Mouse (Mus musculus) kidney, postnatal 0 days (tissue): ENCODE measurements around the gene Zfp110. TPM values are rescaled to one million over a fixed set of nuclear protein-coding genes. Genes with fewer than 3 reads are reported as not detected.
A peak's percentile ranks its signal among the peaks of the same experiment; 100 is the strongest.

ENCODE experiments used
- ATAC-seq: fragments of 200-750 bp; cut with Nextera tagmentation; replicated peaks from 2 replicates; pipeline ENCODE4 v1.8.0; 2017; ENCODE audit warnings: low read depth, moderate number of reproducible peaks, moderate TSS enrichment, moderate library complexity; ENCODE audit not compliant: low FRiP score
- DNase-seq: peaks from one replicate; pipeline ENCODE4 v3.0.0-alpha.2; 2016; ENCODE audit warnings: low spot score
- H3K27ac ChIP-seq: fragments of 300-500 bp; sonication (generic); 2 replicates; pipeline ENCODE4 v1.5.1; 2014; ENCODE audit warnings: mild to moderate bottlenecking
- H3K27me3 ChIP-seq: fragments of 300-500 bp; sonication (generic); 2 replicates; pipeline ENCODE4 v1.6.1; 2014; ENCODE audit warnings: low read length, mixed read lengths; ENCODE audit not compliant: insufficient read depth
- H3K36me3 ChIP-seq: fragments of 300-500 bp; sonication (generic); 2 replicates; pipeline ENCODE4 v1.6.1; 2014; ENCODE audit warnings: low read length, mixed read lengths; ENCODE audit not compliant: insufficient read depth
- H3K4me1 ChIP-seq: fragments of 300-500 bp; sonication (generic); replicated peaks from 2 replicates; pipeline ENCODE4 v1.6.1; 2014; ENCODE audit warnings: antibody characterized with exemption, low read length, mixed read lengths; ENCODE audit not compliant: insufficient read depth
- H3K4me2 ChIP-seq: fragments of 300-500 bp; sonication (generic); 2 replicates; pipeline ENCODE4 v1.6.1; 2014; ENCODE audit warnings: mild to moderate bottlenecking, low read length, moderate library complexity, mixed read lengths
- H3K4me3 ChIP-seq: fragments of 300-500 bp; sonication (generic); replicated peaks from 2 replicates; pipeline ENCODE4 v1.5.1; 2014; ENCODE audit warnings: low read depth, low read length
- H3K9ac ChIP-seq: fragments of 300-500 bp; sonication (generic); 2 replicates; pipeline ENCODE4 v1.6.1; 2014; ENCODE audit warnings: low read depth, low read length
- H3K9me3 ChIP-seq: fragments of 300-500 bp; sonication (generic); replicated peaks from 2 replicates; pipeline ENCODE4 v1.6.1; 2016; ENCODE audit warnings: low read length, inconsistent platforms, mixed read lengths
- CTCF ChIP-seq: IDR thresholded peaks from 2 replicates; pipeline ENCODE4 v1.5.1; 2016; ENCODE audit warnings: antibody characterized with exemption, low read depth, mild to moderate bottlenecking, moderate library complexity
- WGBS: fragments of 180-500 bp; shearing (Covaris S2); extraction: QIAGEN DNeasy Blood & Tissue Kit; methylation state at CpG from one replicate; pipeline ENCODE4 v1.1.7; 2014; 5-methylcytosine and 5-hydroxymethylcytosine counted together
- polyA plus RNA-seq: library from polyadenylated mRNA; unstranded; fragments of >200 nt; fragmentation: Nextera tagmentation; extraction: Ambion mirVana; gene quantifications from 2 replicates; pipeline ENCODE4 v1.2.1, GENCODE M21; 2015

Gene Zfp110
- polyA plus RNA-seq, 1 experiment from 2014 or later, result 20.7 TPM

- WGBS, result 92% methylated on average over 14 of the region's 14 CpGs
- TF ChIP-seq CTCF, result no peak
- H3K36me3 ChIP-seq, result peaks cover 39% of the 10 kb centered on the region
Measured at GRCm38 (mm10) chr7:12890928-12891327, 56.4 kb downstream of the Zfp110 start.

GRCm38 (mm10) chr7:12891334-12891733 is 56.8 kb downstream of the Zfp110 start:
- no peak for ATAC-seq
- Histone ChIP-seq H3K27me3 (no peaks in the 10 kb centered on the region), H3K4me3 (no peak overlapping the region), H3K36me3 (peaks cover 35% of the 10 kb centered on the region), H3K4me1 (no peaks in the 10 kb centered on the region), H3K4me2 (no peak overlapping the region), H3K9ac (no peak overlapping the region), H3K9me3 (no peaks in the 10 kb centered on the region), H3K27ac (no peak overlapping the region)
- WGBS, result 53% methylated on average over 1 of the region's 1 CpGs
- no peak for DNase-seq
- TF ChIP-seq CTCF, result no peak

More at GRCm38 (mm10) chr7:12890928-12891327, 56.4 kb downstream of the Zfp110 start:
- H3K9me3 ChIP-seq, result no peaks in the 10 kb centered on the region
- DNase-seq, result no peak
- no peak overlapping the region for H3K4me3 ChIP-seq
- no peak overlapping the region for H3K9ac ChIP-seq
- no peaks in the 10 kb centered on the region for H3K4me1 ChIP-seq
- no peak for ATAC-seq
- no peak overlapping the region for H3K4me2 ChIP-seq
- H3K27me3 ChIP-seq, result no peaks in the 10 kb centered on the region
- H3K27ac ChIP-seq, result no peak overlapping the region

GRCm38 (mm10) chr7:12897655-12898410 is 63.3 kb downstream of the Zfp110 start, which contains the start of gene Zscan22:
Gene Zscan22 (plus strand): TSS chr7:12897815.
- H3K4me1 ChIP-seq, result no peaks in the 10 kb centered on the region
- ATAC-seq, result peak; percentile 99
- H3K4me2 ChIP-seq, result peak within 1 kb of the TSS; percentile 54
- peak within 1 kb of the TSS; percentile 63 for H3K9ac ChIP-seq
- H3K36me3 ChIP-seq, result no peaks in the 10 kb centered on the region
- H3K4me3 ChIP-seq, result peak within 1 kb of the TSS; percentile 52
- no peaks in the 10 kb centered on the region for H3K9me3 ChIP-seq
- no peaks in the 10 kb centered on the region for H3K27me3 ChIP-seq
- 6% methylated on average over 36 of the region's 36 CpGs for WGBS
- TF ChIP-seq CTCF, result no peak
- H3K27ac ChIP-seq, result no peak within 1 kb of the TSS
- peak; percentile 96 for DNase-seq

Other genes with a start within 250 kb of the Zfp110 start
- gene Vmn2r53, start 226.0 kb upstream of the Zfp110 start, polyA plus RNA-seq, result not detected in 2 replicates
- gene Vmn2r54, start 194.4 kb upstream of the Zfp110 start, polyA plus RNA-seq, result not detected in 2 replicates
- gene Vmn2r55, start 149.8 kb upstream of the Zfp110 start, polyA plus RNA-seq, result not detected in 2 replicates
- not detected in 2 replicates for gene Vmn2r56, start 99.8 kb upstream of the Zfp110 start, polyA plus RNA-seq
- 3.6 and 4.4 TPM in 2 replicates for gene Zscan18, start 31.1 kb upstream of the Zfp110 start, polyA plus RNA-seq
- gene Zfp329, start 15.9 kb upstream of the Zfp110 start, polyA plus RNA-seq, result 8.8 and 8.9 TPM in 2 replicates
- 3.3 and 3.5 TPM in 2 replicates for gene Zfp128, start 46.4 kb downstream of the Zfp110 start, polyA plus RNA-seq
- 11.8 and 12.9 TPM in 2 replicates for gene Zscan22, start 63.1 kb downstream of the Zfp110 start, polyA plus RNA-seq
- 1,052 and 1,143 TPM in 2 replicates for gene Rps5, start 87.5 kb downstream of the Zfp110 start, polyA plus RNA-seq
- gene Rnf225, start 92.7 kb downstream of the Zfp110 start, polyA plus RNA-seq, result 0.29 and 0.32 TPM in 2 replicates
- gene Zfp324, start 131.1 kb downstream of the Zfp110 start, polyA plus RNA-seq, result 7.7 and 8.0 TPM in 2 replicates
- 6.7 and 7.1 TPM in 2 replicates for gene Zfp446, start 143.1 kb downstream of the Zfp110 start, polyA plus RNA-seq
- 0.07 and 0.11 TPM in 2 replicates for gene Slc27a5, start 163.4 kb downstream of the Zfp110 start, polyA plus RNA-seq
- 195 and 197 TPM in 2 replicates for gene Trim28, start 164.4 kb downstream of the Zfp110 start, polyA plus RNA-seq
- 17.4 and 17.5 TPM in 2 replicates for gene Zbtb45, start 175.3 kb downstream of the Zfp110 start, polyA plus RNA-seq
- gene Chmp2a, start 200.0 kb downstream of the Zfp110 start, polyA plus RNA-seq, result 235 and 240 TPM in 2 replicates
- gene Ube2m, start 203.5 kb downstream of the Zfp110 start, polyA plus RNA-seq, result 123 and 134 TPM in 2 replicates
- 2.3 and 2.6 TPM in 2 replicates for gene Mzf1, start 220.0 kb downstream of the Zfp110 start, polyA plus RNA-seq